Mouse (Mus musculus) neural tube, embryonic 11.5 days (tissue): ENCODE results near the gene Mab21l2. TPM values are rescaled to one million over a fixed set of nuclear protein-coding genes. Genes with fewer than 3 reads are reported as not detected.

Experiments
- ATAC-seq: fragments of 200-750 bp; cut with Nextera tagmentation; 2 replicates; pipeline ENCODE4 v1.8.0; 2017; ENCODE audit warnings: moderate number of reproducible peaks, mild to moderate bottlenecking, moderate TSS enrichment, moderate library complexity; ENCODE audit not compliant: insufficient read depth, low FRiP score, low TSS enrichment
- DNase-seq: peaks from one replicate; pipeline ENCODE4 v3.0.0-alpha.2; 2015; ENCODE audit warnings: low spot score
- H3K27ac ChIP-seq: fragments of 300-500 bp; sonication (generic); 2 replicates; pipeline ENCODE4 v1.5.1; 2014; ENCODE audit warnings: low read depth, mild to moderate bottlenecking, low read length
- H3K27me3 ChIP-seq: fragments of 300-500 bp; sonication (generic); 2 replicates; pipeline ENCODE4 v1.6.1; 2014; ENCODE audit warnings: mild to moderate bottlenecking, low read length, mixed read lengths; ENCODE audit not compliant: control insufficient read depth, insufficient read depth
- H3K36me3 ChIP-seq: fragments of 300-500 bp; sonication (generic); 2 replicates; pipeline ENCODE4 v1.6.1; 2014; ENCODE audit warnings: mild to moderate bottlenecking, low read length, moderate library complexity, mixed read lengths; ENCODE audit not compliant: control insufficient read depth, insufficient read depth
- H3K4me1 ChIP-seq: fragments of 300-500 bp; sonication (generic); 2 replicates; pipeline ENCODE4 v1.6.1; 2014; ENCODE audit warnings: low read length, mixed read lengths; ENCODE audit not compliant: control insufficient read depth, insufficient read depth
- H3K4me2 ChIP-seq: fragments of 300-500 bp; sonication (generic); 2 replicates; pipeline ENCODE4 v1.6.1; 2014; ENCODE audit warnings: low read depth, mild to moderate bottlenecking, moderate library complexity
- H3K4me3 ChIP-seq: fragments of 300-500 bp; sonication (generic); 2 replicates; pipeline ENCODE4 v1.5.1; 2014; ENCODE audit warnings: low read depth, low read length
- H3K9ac ChIP-seq: fragments of 300-500 bp; sonication (generic); 2 replicates; pipeline ENCODE4 v1.6.1; 2014; ENCODE audit warnings: mild to moderate bottlenecking, low read length
- H3K9me3 ChIP-seq: fragments of 300-500 bp; sonication (generic); 2 replicates; pipeline ENCODE4 v1.6.1; 2016; ENCODE audit warnings: low read length; ENCODE audit not compliant: control insufficient read depth
- WGBS: fragments of 180-500 bp; shearing (Covaris S2); extraction: QIAGEN DNeasy Blood & Tissue Kit; methylation state at CpG from one replicate; pipeline ENCODE4 v1.1.7; 2014; 5-methylcytosine and 5-hydroxymethylcytosine counted together
- polyA plus RNA-seq: library from polyadenylated mRNA; unstranded; fragments of >200 nt; fragmentation: Nextera tagmentation; extraction: Ambion mirVana; gene quantifications from 2 replicates; pipeline ENCODE4 v1.2.1, GENCODE M21; 2014

Mab21l2 gene
- polyA plus RNA-seq = 93.4 and 98.3 TPM in 2 replicates

DNA sequence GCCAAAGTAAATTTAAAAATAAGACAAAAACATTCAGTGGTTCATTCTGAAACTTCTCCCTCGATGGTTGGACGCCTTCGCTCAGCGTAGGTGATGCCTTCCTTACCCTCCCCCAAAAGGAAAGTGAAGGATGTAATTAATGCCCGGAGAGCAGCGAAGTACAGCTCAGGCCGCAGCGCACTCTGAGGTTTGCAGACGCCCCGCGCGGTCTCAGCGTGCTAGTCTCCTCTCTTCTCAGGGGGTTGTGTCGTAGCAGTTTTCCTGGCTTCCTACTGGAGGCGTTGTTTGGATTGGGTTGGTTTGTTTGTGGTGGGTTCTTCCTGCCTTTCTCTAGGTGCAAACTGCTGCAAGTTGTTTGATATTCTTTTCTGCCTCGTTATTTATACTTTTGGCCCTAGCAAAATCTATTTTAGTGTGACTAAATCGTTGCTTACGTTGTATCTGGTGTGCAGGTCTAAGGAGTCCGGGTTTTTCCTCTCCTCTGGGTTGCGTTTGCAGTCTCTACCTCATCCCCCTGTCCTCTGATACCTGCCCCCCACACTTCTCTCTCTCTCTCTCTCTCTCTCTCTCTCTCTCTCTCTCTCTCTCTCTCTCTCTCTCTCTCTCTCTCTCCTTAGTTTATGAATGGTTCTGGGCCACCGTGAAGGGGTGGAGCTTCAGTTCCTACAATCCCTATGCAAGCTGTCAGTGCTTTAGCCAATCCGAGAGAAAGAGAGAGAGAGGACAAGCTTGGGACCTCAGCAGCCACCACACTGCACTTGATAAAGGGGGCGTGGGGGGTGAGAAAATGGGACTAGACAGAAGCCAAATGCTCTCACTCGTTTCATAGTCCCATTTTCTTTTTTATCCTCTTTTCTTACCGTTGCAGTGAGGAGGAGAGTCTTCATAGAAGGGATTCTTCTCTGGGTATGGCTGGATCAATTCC lies at the start of gene Mab21l2:
Gene Mab21l2, minus strand, starts transcription at position 539 of the 925 bp plus-strand sequence.
- Histone ChIP-seq H3K4me3 (peak within 1 kb of the TSS; percentile 50), H3K4me1 (peaks cover 15% of the 10 kb centered on the region), H3K4me2 (peak within 1 kb of the TSS; percentile 73), H3K27ac (peak within 1 kb of the TSS; percentile 89), H3K27me3 (peaks cover 34% of the 10 kb centered on the region), H3K9ac (peak within 1 kb of the TSS; percentile 73), H3K36me3 (no peaks in the 10 kb centered on the region), H3K9me3 (no peaks in the 10 kb centered on the region)
- peak; percentile 75 for DNase-seq
- under 1% methylated on average over 25 of the region's 25 CpGs for WGBS
- peak; percentile 60 for ATAC-seq

DNA sequence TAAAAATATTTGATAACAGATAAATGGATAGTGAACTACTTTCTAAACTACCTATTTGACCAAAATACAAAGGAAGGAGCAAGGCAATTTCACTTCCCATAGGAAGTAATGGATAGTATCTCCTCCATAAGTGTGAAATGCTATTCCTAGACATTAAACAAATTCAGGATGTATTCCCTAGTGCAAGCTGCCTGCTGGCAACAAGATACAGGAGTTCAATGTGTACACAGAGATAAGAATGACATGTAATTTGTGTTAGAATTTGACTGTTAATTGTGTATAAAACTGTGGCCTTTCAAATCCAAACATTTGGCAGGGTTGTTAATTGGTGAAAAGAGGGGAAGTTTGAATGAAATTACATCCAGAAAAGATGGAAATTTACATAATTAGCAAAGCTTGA lies 26.9 kb upstream of the Mab21l2 start:
- H3K4me3 ChIP-seq = no peak overlapping the region
- H3K36me3 ChIP-seq = no peaks in the 10 kb centered on the region
- ATAC-seq (no peak), DNase-seq (no peak)
- no peaks in the 10 kb centered on the region for H3K4me1 ChIP-seq
- H3K27ac ChIP-seq = no peak overlapping the region
- no peak overlapping the region for H3K4me2 ChIP-seq
- H3K27me3 ChIP-seq = no peaks in the 10 kb centered on the region
- H3K9me3 ChIP-seq = no peaks in the 10 kb centered on the region
- H3K9ac ChIP-seq = no peak overlapping the region

- H3K4me1 ChIP-seq = no peaks in the 10 kb centered on the region
- H3K27ac ChIP-seq = no peak overlapping the region
- H3K9ac ChIP-seq = no peak overlapping the region
- DNase-seq (no peak), ATAC-seq (no peak)
- H3K9me3 ChIP-seq = no peaks in the 10 kb centered on the region
- WGBS = 54% methylated on average over 3 of the region's 3 CpGs
- H3K4me3 ChIP-seq = no peak overlapping the region
- no peaks in the 10 kb centered on the region for H3K27me3 ChIP-seq
- H3K36me3 ChIP-seq = no peaks in the 10 kb centered on the region
- no peak overlapping the region for H3K4me2 ChIP-seq
Measured at GRCm38 (mm10) chr3:86572519-86573244, 24.3 kb upstream of the Mab21l2 start.

- no peak overlapping the region for H3K9ac ChIP-seq
Measured at GRCm38 (mm10) chr3:86571518-86571917, 23.1 kb upstream of the Mab21l2 start.

GRCm38 (mm10) chr3:86567312-86567711 lies 18.9 kb upstream of the Mab21l2 start:
- DNase-seq (no peak), ATAC-seq (no peak)
- Histone ChIP-seq H3K4me3 (no peak overlapping the region), H3K36me3 (no peaks in the 10 kb centered on the region), H3K9me3 (no peaks in the 10 kb centered on the region), H3K4me2 (no peak overlapping the region), H3K27me3 (no peaks in the 10 kb centered on the region), H3K27ac (no peak overlapping the region), H3K4me1 (no peaks in the 10 kb centered on the region), H3K9ac (no peak overlapping the region)
- WGBS = 82% methylated on average over 4 of the region's 4 CpGs

More at GRCm38 (mm10) chr3:86571518-86571917, 23.1 kb upstream of the Mab21l2 start:
- no peaks in the 10 kb centered on the region for H3K27me3 ChIP-seq
- no peak overlapping the region for H3K4me2 ChIP-seq
- no peaks in the 10 kb centered on the region for H3K4me1 ChIP-seq
- H3K4me3 ChIP-seq = no peak overlapping the region
- H3K36me3 ChIP-seq = no peaks in the 10 kb centered on the region
- H3K27ac ChIP-seq = no peak overlapping the region
- 55% methylated on average over 4 of the region's 4 CpGs for WGBS
- ATAC-seq (no peak), DNase-seq (no peak)
- no peaks in the 10 kb centered on the region for H3K9me3 ChIP-seq

GRCm38 (mm10) chr3:86561396-86561795 lies 13.0 kb upstream of the Mab21l2 start:
- WGBS = 97% methylated on average over 1 of the region's 1 CpGs
- H3K9ac ChIP-seq = no peak overlapping the region
- DNase-seq (no peak), ATAC-seq (no peak)
- no peaks in the 10 kb centered on the region for H3K36me3 ChIP-seq
- H3K4me1 ChIP-seq = no peaks in the 10 kb centered on the region
- no peak overlapping the region for H3K4me3 ChIP-seq
- H3K27me3 ChIP-seq = no peaks in the 10 kb centered on the region
- H3K4me2 ChIP-seq = no peak overlapping the region
- no peaks in the 10 kb centered on the region for H3K9me3 ChIP-seq
- no peak overlapping the region for H3K27ac ChIP-seq

DNA sequence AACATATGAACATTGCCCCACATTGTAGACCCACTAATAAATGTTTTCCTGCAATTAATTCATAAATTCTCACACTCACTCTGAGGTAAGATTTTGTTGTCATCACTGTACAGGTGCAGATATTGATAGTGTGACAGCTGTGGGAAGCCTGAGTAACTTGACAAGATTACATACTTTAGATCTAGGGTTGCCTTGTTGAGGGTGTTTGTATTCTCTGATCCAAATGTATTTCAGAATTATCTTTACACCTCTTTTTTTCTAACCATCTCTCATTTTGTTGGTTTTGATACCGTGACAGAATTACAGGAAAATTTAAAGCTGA lies 12.6 kb upstream of the Mab21l2 start:
- WGBS = 92% methylated on average over 1 of the region's 1 CpGs
- Histone ChIP-seq H3K9ac (no peak overlapping the region), H3K4me2 (no peak overlapping the region), H3K27me3 (no peaks in the 10 kb centered on the region), H3K36me3 (no peaks in the 10 kb centered on the region), H3K27ac (no peak overlapping the region), H3K4me1 (no peaks in the 10 kb centered on the region), H3K4me3 (no peak overlapping the region), H3K9me3 (no peaks in the 10 kb centered on the region)
- DNase-seq (no peak), ATAC-seq (no peak)

- WGBS = 84% methylated on average over 4 of the region's 4 CpGs
- no peak for ATAC-seq
- Histone ChIP-seq H3K9ac (no peak overlapping the region), H3K4me2 (no peak overlapping the region), H3K4me1 (no peaks in the 10 kb centered on the region), H3K27me3 (no peaks in the 10 kb centered on the region), H3K36me3 (no peaks in the 10 kb centered on the region), H3K27ac (0 out of 2 replicates have a peak overlapping the region, but pooled peaks have one; percentile 0), H3K4me3 (no peak overlapping the region), H3K9me3 (no peaks in the 10 kb centered on the region)
- DNase-seq = no peak
Measured at GRCm38 (mm10) chr3:86560281-86561022, 12.0 kb upstream of the Mab21l2 start.
